20 mouse cellular contexts compared by ENCODE assay signal in genomic region chr14:20626447-20626846, GRCm38 (mm10). TPM values are rescaled to one million over a fixed set of nuclear protein-coding genes. Genes with fewer than 3 reads are reported as not detected.
DNase-seq lines count a peak whose midpoint lies in the region; ATAC-seq and TF ChIP-seq lines count a peak whose summit lies in the region.
"Had no signal": no experiment of that assay in that cellular context is flagged by ENCODE, and none has a peak within 500 bp of the region (broad histone marks: within the 10 kb centered on the region; RNA-seq: fewer than 3 reads in every experiment).

No protein-coding gene starts in this region.

- peak; percentile 67; the same call in 1 of the 2 replicates for ATAC-seq in intestine, embryonic 16.5 days
- ATAC-seq in intestine, embryonic 15.5 days, result no peak
- ATAC-seq in intestine, postnatal 0 days, result peak; percentile 87
- ATAC-seq: activated CD4-positive, CD25-positive, alpha-beta regulatory T cell, adult 4 months; CD4-positive, CD25-positive, alpha-beta regulatory T cell, adult 4 months; Patski had no signal

- H3K4me2 ChIP-seq in intestine, embryonic 16.5 days (ENCODE audit: low read depth, low read length), result no peak overlapping the region
- H3K4me2 ChIP-seq in intestine, embryonic 15.5 days (replicated peaks), result no peak overlapping the region
- H3K4me2 ChIP-seq in intestine, postnatal 0 days (replicated peaks; ENCODE audit: low read depth), result no peak overlapping the region

- no peaks in the 10 kb centered on the region; the same call in 1 of the 2 replicates for H3K79me2 ChIP-seq in liver, adult 2 months (ENCODE audit: control insufficient read depth, insufficient read depth, low read length)

- no peak overlapping the region for H3K27ac ChIP-seq in intestine, embryonic 16.5 days (ENCODE audit: low read length)
- no peak overlapping the region for H3K27ac ChIP-seq in intestine, embryonic 15.5 days
- no peak overlapping the region for H3K27ac ChIP-seq in liver, adult 2 months (replicated peaks; ENCODE audit: insufficient read depth, low read depth, low read length)
- peak overlapping the region; percentile 75 for H3K27ac ChIP-seq in intestine, postnatal 0 days (ENCODE audit: low read depth, low read length)

- no peaks in the 10 kb centered on the region for H3K27me3 ChIP-seq in intestine, embryonic 16.5 days (replicated peaks; ENCODE audit: control insufficient read depth, insufficient read depth, low read length)
- no peaks in the 10 kb centered on the region for H3K27me3 ChIP-seq in intestine, embryonic 15.5 days (replicated peaks)
- H3K27me3 ChIP-seq in liver, adult 2 months (ENCODE audit: control insufficient read depth, insufficient read depth, low read length), result no peaks in the 10 kb centered on the region
- no peaks in the 10 kb centered on the region for H3K27me3 ChIP-seq in intestine, postnatal 0 days (replicated peaks; ENCODE audit: control insufficient read depth, insufficient read depth, low read length)
- H3K27me3 ChIP-seq: CH12.LX, Patski had no signal

- H3K9ac ChIP-seq in intestine, embryonic 16.5 days (ENCODE audit: low read depth, low read length), result no peak overlapping the region
- H3K9ac ChIP-seq in intestine, embryonic 15.5 days, result no peak overlapping the region
- no peak overlapping the region for H3K9ac ChIP-seq in liver, adult 2 months (ENCODE audit: low read depth, low read length)
- no peak overlapping the region for H3K9ac ChIP-seq in intestine, postnatal 0 days (ENCODE audit: low read depth, low read length)

- intact Hi-C loops in heart, postnatal 25 days (cut with DNase I), result no loop called here

- WGBS in intestine, embryonic 16.5 days, result 86% methylated on average over 2 of the region's 2 CpGs
- WGBS in intestine, embryonic 15.5 days, result 62% methylated on average over 2 of the region's 2 CpGs
- WGBS in liver, adult 2 months, result 49% methylated on average over 2 of the region's 2 CpGs
- 45% methylated on average over 2 of the region's 2 CpGs for WGBS in intestine, postnatal 0 days

- no peak overlapping the region for H3K4me3 ChIP-seq in intestine, embryonic 16.5 days (ENCODE audit: low read length)
- no peak overlapping the region for H3K4me3 ChIP-seq in intestine, embryonic 15.5 days (replicated peaks)
- H3K4me3 ChIP-seq in liver, adult 2 months (ENCODE audit: insufficient read depth, low read depth, low read length), result no peak overlapping the region
- no peak overlapping the region for H3K4me3 ChIP-seq in intestine, postnatal 0 days (ENCODE audit: low read depth, low read length)

- peak; percentile 14 for DNase-seq in heart, adult 11 months
- DNase-seq in heart, postnatal 25 days (ENCODE audit: low spot score), result no peak
- DNase-seq in liver, adult 2 months (ENCODE audit: extremely low read depth, low read depth, low spot score), result peak; percentile 7
- DNase-seq in liver, result no peak
- no peak for DNase-seq in adrenal gland, postnatal 10 days
- DNase-seq: adrenal gland, adult 2 months; adrenal gland, adult 8-10 months; adrenal gland, postnatal 14 days; adrenal gland, postnatal 25 days; adrenal gland, postnatal 36 days; B cell, adult 2 months had no signal

- H3K9me3 ChIP-seq in intestine, embryonic 16.5 days (ENCODE audit: control insufficient read depth, low read length), result no peaks in the 10 kb centered on the region
- no peaks in the 10 kb centered on the region for H3K9me3 ChIP-seq in intestine, embryonic 15.5 days
- H3K9me3 ChIP-seq in intestine, postnatal 0 days (ENCODE audit: control insufficient read depth), result no peaks in the 10 kb centered on the region
- H3K9me3 ChIP-seq: G1E had no signal

- no peaks in the 10 kb centered on the region for H3K4me1 ChIP-seq in intestine, embryonic 16.5 days (ENCODE audit: control insufficient read depth, insufficient read depth, low read length)
- no peaks in the 10 kb centered on the region for H3K4me1 ChIP-seq in intestine, embryonic 15.5 days (replicated peaks)
- no peaks in the 10 kb centered on the region for H3K4me1 ChIP-seq in liver, adult 2 months (ENCODE audit: control insufficient read depth, insufficient read depth, low read length)
- H3K4me1 ChIP-seq in intestine, postnatal 0 days (replicated peaks; ENCODE audit: control insufficient read depth, insufficient read depth, low read length), result no peaks in the 10 kb centered on the region

- TF ChIP-seq POLR2A in liver, adult 2 months (IDR thresholded peaks at IDR 0.05; ENCODE audit: extremely low read depth, insufficient read depth, low read length), result no peak

- no peak for TF ChIP-seq CTCF in liver, adult 2 months (IDR thresholded peaks at IDR 0.05; ENCODE audit: low read depth, low read length)
- TF ChIP-seq CTCF in intestine, postnatal 0 days (IDR thresholded peaks at IDR 0.05; ENCODE audit: low read depth), result no peak

- no peaks in the 10 kb centered on the region for H3K36me3 ChIP-seq in intestine, embryonic 16.5 days (ENCODE audit: control insufficient read depth, insufficient read depth, low read length)
- H3K36me3 ChIP-seq in intestine, embryonic 15.5 days, result no peaks in the 10 kb centered on the region
- no peaks in the 10 kb centered on the region for H3K36me3 ChIP-seq in liver, adult 2 months (ENCODE audit: control insufficient read depth, insufficient read depth, low read length)
- H3K36me3 ChIP-seq in intestine, postnatal 0 days (ENCODE audit: control insufficient read depth, insufficient read depth), result no peaks in the 10 kb centered on the region
- H3K36me3 ChIP-seq: G1E had no signal

RNA-seq across cellular contexts. Expression of gene Usp54, which starts 14.4 kb away (rescaled TPM):
- total RNA-seq in heart, postnatal 25 days (2021), result 10 to 100 TPM; 16.6 to 17.6 TPM
- 3.1 and 3.3 TPM in 2 replicates for polyA plus RNA-seq in intestine, embryonic 16.5 days (2015; fragmentation: Nextera tagmentation; extraction: Ambion mirVana)
- 3.8 and 4.4 TPM in 2 replicates for polyA plus RNA-seq in intestine, embryonic 15.5 days (2015; fragmentation: Nextera tagmentation; extraction: Ambion mirVana)
- total RNA-seq in liver, adult 2 months (2014; rRNA removed), result 2.9 and 3.0 TPM in 2 replicates
- 1.0 and 1.3 TPM in 2 replicates for polyA plus RNA-seq in liver, adult 2 months (2012; rRNA removed)
- polyA plus RNA-seq in intestine, postnatal 0 days (2015; fragmentation: Nextera tagmentation; extraction: Ambion mirVana), result 2.2 and 2.6 TPM in 2 replicates
- 10 to 100 TPM; 12.6 to 13.1 TPM for total RNA-seq in adrenal gland, postnatal 10 days (2021)

RNA-seq across cellular contexts. Expression of gene Myoz1, which starts 29.9 kb away (rescaled TPM):
- under 1 TPM; 0.39 to 0.67 TPM for total RNA-seq in heart, postnatal 25 days (2021)
- polyA plus RNA-seq in intestine, embryonic 16.5 days (2015; fragmentation: Nextera tagmentation; extraction: Ambion mirVana), result 0.26 and 0.53 TPM in 2 replicates
- 0.13 and 0.57 TPM in 2 replicates for polyA plus RNA-seq in intestine, embryonic 15.5 days (2015; fragmentation: Nextera tagmentation; extraction: Ambion mirVana)
- 0.46 TPM in 1 of 2 replicates, not detected in the other for total RNA-seq in liver, adult 2 months (2014; rRNA removed)
- polyA plus RNA-seq in liver, adult 2 months (2012; rRNA removed), result not detected in 2 replicates
- polyA plus RNA-seq in intestine, postnatal 0 days (2015; fragmentation: Nextera tagmentation; extraction: Ambion mirVana), result not detected in 2 replicates
- 10 to 100 TPM; 27.5 to 61.9 TPM for total RNA-seq in adrenal gland, postnatal 10 days (2021)
- total RNA-seq: adrenal gland, adult 2 months; adrenal gland, postnatal 14 days; adrenal gland, postnatal 25 days; adrenal gland, postnatal 36 days; ES-E14; G1E had no signal
- polyA plus RNA-seq: activated CD4-positive, CD25-positive, alpha-beta regulatory T cell, adult 4 months; adrenal gland, adult 2 months; CD4-positive, CD25-positive, alpha-beta regulatory T cell, adult 4 months; G1E; Patski had no signal

RNA-seq across cellular contexts. Expression of gene Synpo2l, which starts 41.7 kb away (rescaled TPM):
- 100 to 1,000 TPM; 128 to 138 TPM for total RNA-seq in heart, postnatal 25 days (2021)
- 0.10 and 0.20 TPM in 2 replicates for polyA plus RNA-seq in intestine, embryonic 16.5 days (2015; fragmentation: Nextera tagmentation; extraction: Ambion mirVana)
- 0.13 and 0.52 TPM in 2 replicates for polyA plus RNA-seq in intestine, embryonic 15.5 days (2015; fragmentation: Nextera tagmentation; extraction: Ambion mirVana)
- 0.09 TPM in 1 of 2 replicates, not detected in the other for total RNA-seq in liver, adult 2 months (2014; rRNA removed)
- polyA plus RNA-seq in liver, adult 2 months (2012; rRNA removed), result 0.10 TPM in 1 of 2 replicates, not detected in the other
- 0.23 and 0.27 TPM in 2 replicates for polyA plus RNA-seq in intestine, postnatal 0 days (2015; fragmentation: Nextera tagmentation; extraction: Ambion mirVana)
- total RNA-seq in adrenal gland, postnatal 10 days (2021), result 10 to 100 TPM in 1 of 2 experiments, 1 to 10 TPM in 1; 5.8 to 14.5 TPM
- polyA plus RNA-seq: activated CD4-positive, CD25-positive, alpha-beta regulatory T cell, adult 4 months; CD4-positive, CD25-positive, alpha-beta regulatory T cell, adult 4 months had no signal

RNA-seq across cellular contexts. Expression of gene Sec24c, which starts 47.7 kb away (rescaled TPM):
- total RNA-seq in heart, postnatal 25 days (2021), result 100 to 1,000 TPM in 1 of 2 experiments, 10 to 100 TPM in 1; 96.8 to 107 TPM
- polyA plus RNA-seq in intestine, embryonic 16.5 days (2015; fragmentation: Nextera tagmentation; extraction: Ambion mirVana), result 92.7 and 106 TPM in 2 replicates
- polyA plus RNA-seq in intestine, embryonic 15.5 days (2015; fragmentation: Nextera tagmentation; extraction: Ambion mirVana), result 82.8 and 96.2 TPM in 2 replicates
- 52.7 and 57.8 TPM in 2 replicates for total RNA-seq in liver, adult 2 months (2014; rRNA removed)
- polyA plus RNA-seq in liver, adult 2 months (2012; rRNA removed), result 127 and 183 TPM in 2 replicates
- 51.0 and 53.8 TPM in 2 replicates for polyA plus RNA-seq in intestine, postnatal 0 days (2015; fragmentation: Nextera tagmentation; extraction: Ambion mirVana)
- 100 to 1,000 TPM; 120 to 130 TPM for total RNA-seq in adrenal gland, postnatal 10 days (2021)

Comparison
In these comparisons a context has a peak if more than half of its experiments do, and no peak if none do; other contexts are left out.
1. DNase-seq: peak in heart, adult 11 months (single experiment) and liver, adult 2 months (single experiment); none in heart, postnatal 25 days (single experiment), liver (single experiment) and adrenal gland, postnatal 10 days (single experiment).